Mouse (Mus musculus): ENCODE measurements around the gene Cdh22. TPM values are rescaled to one million over a fixed set of nuclear protein-coding genes. Genes with fewer than 3 reads are reported as not detected.
A peak's percentile ranks its signal among the peaks of the same experiment; 100 is the strongest.

The Cdh22 gene
- polyA plus RNA-seq (2016; fragmentation: Nextera tagmentation; extraction: Ambion mirVana), result 12.3 and 13.5 TPM in 2 replicates

GRCm38 (mm10) chr2:165234613-165235291 lies at the start of gene Cdh22:
Cdh22 (minus strand) TSS chr2:165234853.
- H3K9ac ChIP-seq, result peak within 1 kb of the TSS; percentile 83
- ATAC-seq (ENCODE audit: low FRiP score), result peak; percentile 74
- H3K27ac ChIP-seq, result peak within 1 kb of the TSS; percentile 83
- H3K4me2 ChIP-seq (replicated peaks), result peak within 1 kb of the TSS; percentile 96
- H3K36me3 ChIP-seq, result no peaks in the 10 kb centered on the region
- H3K9me3 ChIP-seq (replicated peaks), result no peaks in the 10 kb centered on the region
- peaks cover 41% of the 10 kb centered on the region for H3K4me1 ChIP-seq
- peaks cover 85% of the 10 kb centered on the region for H3K27me3 ChIP-seq
- under 1% methylated on average over 46 of the region's 60 CpGs for WGBS
- peak within 1 kb of the TSS; percentile 68 for H3K4me3 ChIP-seq

- H3K27ac ChIP-seq, result no peak overlapping the region
- H3K9ac ChIP-seq, result no peak overlapping the region
- no peaks in the 10 kb centered on the region for H3K9me3 ChIP-seq (replicated peaks)
- 86% methylated on average over 7 of the region's 7 CpGs for WGBS
- H3K27me3 ChIP-seq, result no peaks in the 10 kb centered on the region
- H3K4me2 ChIP-seq (replicated peaks), result no peak overlapping the region
- H3K4me1 ChIP-seq, result peaks cover 29% of the 10 kb centered on the region
- no peak overlapping the region for H3K4me3 ChIP-seq
- H3K36me3 ChIP-seq, result peaks cover 26% of the 10 kb centered on the region; the same call in 1 of the 2 replicates
- ATAC-seq (ENCODE audit: low FRiP score), result no peak
Measured at GRCm38 (mm10) chr2:165284377-165284776, 49.7 kb upstream of the Cdh22 start.

GRCm38 (mm10) chr2:165283644-165284043 lies 49.0 kb upstream of the Cdh22 start:
- peaks cover 29% of the 10 kb centered on the region for H3K4me1 ChIP-seq
- no peak overlapping the region for H3K4me3 ChIP-seq
- no peaks in the 10 kb centered on the region for H3K27me3 ChIP-seq
- H3K4me2 ChIP-seq (replicated peaks), result no peak overlapping the region
- ATAC-seq (ENCODE audit: low FRiP score), result no peak
- no peaks in the 10 kb centered on the region for H3K9me3 ChIP-seq (replicated peaks)
- no peak overlapping the region for H3K9ac ChIP-seq
- H3K27ac ChIP-seq, result no peak overlapping the region
- peaks cover 29% of the 10 kb centered on the region for H3K36me3 ChIP-seq
- WGBS, result 96% methylated on average over 3 of the region's 3 CpGs

- Histone ChIP-seq H3K4me2 (replicated peaks) (no peak overlapping the region), H3K4me3 (no peak overlapping the region), H3K9me3 (replicated peaks) (no peaks in the 10 kb centered on the region), H3K9ac (no peak overlapping the region), H3K4me1 (peaks cover 16% of the 10 kb centered on the region), H3K27me3 (peaks cover 3% of the 10 kb centered on the region; the same call in 1 of the 2 replicates), H3K27ac (no peak overlapping the region), H3K36me3 (peaks cover 41% of the 10 kb centered on the region)
- ATAC-seq (ENCODE audit: low FRiP score), result no peak
- WGBS, result 74% methylated on average over 4 of the region's 6 CpGs
Measured at GRCm38 (mm10) chr2:165281779-165282311, 47.2 kb upstream of the Cdh22 start.

GRCm38 (mm10) chr2:165279351-165279750 lies 44.7 kb upstream of the Cdh22 start:
- Histone ChIP-seq H3K27ac (no peak overlapping the region), H3K9ac (no peak overlapping the region)

GRCm38 (mm10) chr2:165277188-165277740 lies 42.6 kb upstream of the Cdh22 start:
- H3K27ac ChIP-seq, result no peak overlapping the region
- peaks cover 34% of the 10 kb centered on the region for H3K36me3 ChIP-seq
- H3K4me3 ChIP-seq, result no peak overlapping the region
- peaks cover 5% of the 10 kb centered on the region; the same call in 1 of the 2 replicates for H3K27me3 ChIP-seq
- 79% methylated on average over 5 of the region's 5 CpGs for WGBS
- H3K9me3 ChIP-seq (replicated peaks), result no peaks in the 10 kb centered on the region
- no peak overlapping the region for H3K4me2 ChIP-seq (replicated peaks)
- peaks cover 40% of the 10 kb centered on the region for H3K4me1 ChIP-seq
- ATAC-seq (ENCODE audit: low FRiP score), result no peak
- no peak overlapping the region for H3K9ac ChIP-seq

More at GRCm38 (mm10) chr2:165279351-165279750, 44.7 kb upstream of the Cdh22 start:
- H3K36me3 ChIP-seq, result peaks cover 46% of the 10 kb centered on the region
- H3K4me2 ChIP-seq (replicated peaks), result no peak overlapping the region
- H3K4me1 ChIP-seq, result peaks cover 27% of the 10 kb centered on the region
- no peaks in the 10 kb centered on the region for H3K9me3 ChIP-seq (replicated peaks)
- 61% methylated on average over 10 of the region's 10 CpGs for WGBS
- ATAC-seq (ENCODE audit: low FRiP score), result no peak
- H3K27me3 ChIP-seq, result peaks cover 5% of the 10 kb centered on the region; the same call in 1 of the 2 replicates
- no peak overlapping the region for H3K4me3 ChIP-seq

- peak overlapping the region; percentile 69 for H3K27ac ChIP-seq
- H3K9me3 ChIP-seq (replicated peaks), result no peaks in the 10 kb centered on the region
- H3K9ac ChIP-seq, result no peak overlapping the region
- H3K36me3 ChIP-seq, result peaks cover 29% of the 10 kb centered on the region
- WGBS, result 35% methylated on average over 8 of the region's 8 CpGs
- peaks cover 5% of the 10 kb centered on the region; the same call in 1 of the 2 replicates for H3K27me3 ChIP-seq
- H3K4me3 ChIP-seq, result no peak overlapping the region
- H3K4me1 ChIP-seq, result peaks cover 50% of the 10 kb centered on the region
- no peak overlapping the region for H3K4me2 ChIP-seq (replicated peaks)
- peak; percentile 43 for ATAC-seq (ENCODE audit: low FRiP score)
Measured at GRCm38 (mm10) chr2:165275824-165276223, 41.2 kb upstream of the Cdh22 start.

GRCm38 (mm10) chr2:165275124-165275640 lies 40.5 kb upstream of the Cdh22 start:
- Histone ChIP-seq H3K27me3 (peaks cover 5% of the 10 kb centered on the region; the same call in 1 of the 2 replicates), H3K4me3 (no peak overlapping the region), H3K9ac (no peak overlapping the region), H3K27ac (peak overlapping the region; percentile 69), H3K4me1 (peaks cover 54% of the 10 kb centered on the region), H3K9me3 (replicated peaks) (no peaks in the 10 kb centered on the region), H3K36me3 (peaks cover 23% of the 10 kb centered on the region), H3K4me2 (replicated peaks) (0 out of 2 replicates have a peak overlapping the region, but pooled peaks have one; percentile 11)
- peak; percentile 54 for ATAC-seq (ENCODE audit: low FRiP score)
- WGBS, result 34% methylated on average over 8 of the region's 8 CpGs

- H3K9ac ChIP-seq, result no peak overlapping the region
- H3K4me2 ChIP-seq (replicated peaks), result no peak overlapping the region
- no peaks in the 10 kb centered on the region for H3K9me3 ChIP-seq (replicated peaks)
- no peak for ATAC-seq (ENCODE audit: low FRiP score)
- H3K27me3 ChIP-seq, result peaks cover 12% of the 10 kb centered on the region
- H3K36me3 ChIP-seq, result peaks cover 18% of the 10 kb centered on the region
- no peak overlapping the region for H3K4me3 ChIP-seq
- no peak overlapping the region for H3K27ac ChIP-seq
- peaks cover 47% of the 10 kb centered on the region for H3K4me1 ChIP-seq
- 26% methylated on average over 4 of the region's 4 CpGs for WGBS
Measured at GRCm38 (mm10) chr2:165273589-165273988, 38.9 kb upstream of the Cdh22 start.

- peak; percentile 26; the same call in 1 of the 2 replicates for ATAC-seq (ENCODE audit: low FRiP score)
- Histone ChIP-seq H3K9ac (no peak overlapping the region), H3K9me3 (replicated peaks) (no peaks in the 10 kb centered on the region), H3K4me2 (replicated peaks) (no peak overlapping the region), H3K27me3 (peaks cover 14% of the 10 kb centered on the region), H3K27ac (no peak overlapping the region), H3K4me3 (no peak overlapping the region), H3K4me1 (peaks cover 57% of the 10 kb centered on the region), H3K36me3 (no peaks in the 10 kb centered on the region)
- 7% methylated on average over 8 of the region's 8 CpGs for WGBS
Measured at GRCm38 (mm10) chr2:165271326-165271725, 36.7 kb upstream of the Cdh22 start.

- 65% methylated on average over 7 of the region's 7 CpGs for WGBS
- H3K9me3 ChIP-seq (replicated peaks), result no peaks in the 10 kb centered on the region
Measured at GRCm38 (mm10) chr2:165270858-165271257, 36.2 kb upstream of the Cdh22 start.

GRCm38 (mm10) chr2:165266739-165267138 lies 32.1 kb upstream of the Cdh22 start:
- no peak for ATAC-seq (ENCODE audit: low FRiP score)
- Histone ChIP-seq H3K4me1 (peaks cover 46% of the 10 kb centered on the region), H3K9me3 (replicated peaks) (no peaks in the 10 kb centered on the region), H3K27me3 (peaks cover 33% of the 10 kb centered on the region), H3K27ac (no peak overlapping the region), H3K4me2 (replicated peaks) (0 out of 2 replicates have a peak overlapping the region, but pooled peaks have one; percentile 2), H3K4me3 (no peak overlapping the region), H3K9ac (no peak overlapping the region), H3K36me3 (no peaks in the 10 kb centered on the region)
- WGBS, result 2% methylated on average over 12 of the region's 12 CpGs

More at GRCm38 (mm10) chr2:165270858-165271257, 36.2 kb upstream of the Cdh22 start:
- peaks cover 59% of the 10 kb centered on the region for H3K4me1 ChIP-seq
- no peak overlapping the region for H3K27ac ChIP-seq
- no peak overlapping the region for H3K9ac ChIP-seq
- no peak overlapping the region for H3K4me2 ChIP-seq (replicated peaks)
- H3K27me3 ChIP-seq, result peaks cover 18% of the 10 kb centered on the region
- H3K4me3 ChIP-seq, result no peak overlapping the region
- ATAC-seq (ENCODE audit: low FRiP score), result no peak
- H3K36me3 ChIP-seq, result no peaks in the 10 kb centered on the region

Data from hindbrain, embryonic 12.5 days (tissue).